Mouse (Mus musculus) cortical plate, adult 2 months (tissue): ENCODE measurements around the gene Sbno2.

Experiments used
- CTCF ChIP-seq: fragments of 200-500 bp; IDR thresholded peaks from 2 replicates; pipeline ENCODE4 v1.5.1; 2011; ENCODE audit warnings: mild to moderate bottlenecking, control low read depth, low read length; ENCODE audit not compliant: insufficient read depth; ENCODE audit errors: extremely low read depth
- POLR2A ChIP-seq: fragments of 200-500 bp; IDR thresholded peaks from 2 replicates; pipeline ENCODE4 v1.6.1; 2011; ENCODE audit warnings: mild to moderate bottlenecking, low read length, control low read depth; ENCODE audit not compliant: insufficient read depth; ENCODE audit errors: extremely low read depth

DNA sequence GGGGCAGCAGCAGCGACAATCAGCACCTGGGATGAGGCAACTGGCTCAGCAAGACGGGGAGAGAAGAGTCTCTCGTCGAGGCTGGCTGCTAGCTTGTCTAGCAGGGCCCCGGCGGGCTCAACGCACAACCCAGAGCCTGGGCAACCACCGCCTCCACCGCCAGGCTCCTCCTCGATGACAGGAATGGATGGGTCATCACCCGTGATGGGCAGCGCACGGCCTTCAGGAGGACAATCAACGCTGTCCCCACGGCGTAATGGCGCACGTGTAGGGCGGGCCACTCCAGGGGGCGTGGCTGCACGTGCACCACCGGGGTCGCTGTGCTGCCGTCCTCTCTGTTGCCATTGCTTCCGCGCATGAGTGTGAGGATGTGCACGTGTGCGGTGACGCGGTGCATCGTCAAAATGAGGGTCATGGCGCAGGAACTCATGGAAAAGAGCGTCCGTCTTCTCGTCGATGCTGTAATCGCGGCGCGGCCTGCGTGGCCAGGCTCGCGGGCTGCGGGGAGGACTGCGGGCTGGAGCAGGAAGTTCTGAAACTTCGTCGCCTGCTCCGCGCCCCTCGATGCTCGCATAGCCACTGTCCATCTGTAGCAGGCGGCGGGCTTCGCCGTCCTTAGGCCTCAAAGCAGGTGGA is 26.1 kb upstream of the Sbno2 start:
- TF ChIP-seq POLR2A: peak; percentile 43; the same call in 1 of the 2 replicates
- TF ChIP-seq CTCF: no peak
